Mouse (Mus musculus): ENCODE measurements around the gene Gm10999.
"Not testable (repeated sequence)": the region's sequence is repeated elsewhere in the genome, so short reads cannot be mapped to it uniquely, and the experiment has no call there.

Gene Gm10999

DNA sequence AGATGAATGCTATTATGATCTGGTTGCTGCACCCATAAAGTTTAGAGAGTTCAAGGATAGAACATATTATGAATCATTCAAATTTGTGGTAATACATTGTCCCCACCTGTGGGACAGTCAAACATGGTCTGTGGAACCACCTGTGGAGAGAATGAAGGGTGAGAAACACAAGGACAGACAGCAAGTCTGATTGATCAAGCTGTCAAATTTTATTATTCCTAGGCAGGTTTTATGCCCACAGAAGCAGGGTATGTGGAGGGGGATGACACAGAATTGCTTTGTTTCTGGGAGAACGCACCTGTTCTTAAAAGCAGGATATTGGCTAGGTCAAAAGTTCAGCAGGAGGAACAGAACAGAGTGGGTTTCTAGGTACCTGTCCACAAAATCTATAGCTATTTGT is at the start of gene Gm10999:
Gene Gm10999, minus strand, starts transcription at position 101 of the 400 bp plus-strand sequence.
- no peak for DNase-seq (ENCODE audit: low spot score in 2 of 2)

DNA sequence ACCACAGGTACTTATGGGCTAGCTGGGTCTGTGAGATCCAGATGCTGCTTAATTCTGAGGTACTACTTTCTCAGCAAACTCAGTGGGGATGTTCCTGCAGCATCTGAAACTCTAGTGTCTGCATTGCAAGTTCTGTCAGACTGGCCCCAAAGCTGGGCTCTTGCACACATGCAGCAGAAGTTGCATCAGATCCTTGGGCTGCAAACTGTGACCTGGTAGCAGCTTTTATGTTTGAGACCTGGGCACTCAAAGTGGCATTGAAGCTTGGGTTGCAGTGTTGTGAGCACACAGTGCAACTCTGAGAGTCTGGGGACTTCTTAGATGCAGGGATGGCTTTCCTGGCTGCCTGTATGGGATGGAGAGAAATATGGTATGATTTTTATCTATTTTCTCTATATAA is 2.0 kb upstream of the Gm10999 start:
- DNase-seq (ENCODE audit: low spot score in 2 of 2) = no peak

DNA sequence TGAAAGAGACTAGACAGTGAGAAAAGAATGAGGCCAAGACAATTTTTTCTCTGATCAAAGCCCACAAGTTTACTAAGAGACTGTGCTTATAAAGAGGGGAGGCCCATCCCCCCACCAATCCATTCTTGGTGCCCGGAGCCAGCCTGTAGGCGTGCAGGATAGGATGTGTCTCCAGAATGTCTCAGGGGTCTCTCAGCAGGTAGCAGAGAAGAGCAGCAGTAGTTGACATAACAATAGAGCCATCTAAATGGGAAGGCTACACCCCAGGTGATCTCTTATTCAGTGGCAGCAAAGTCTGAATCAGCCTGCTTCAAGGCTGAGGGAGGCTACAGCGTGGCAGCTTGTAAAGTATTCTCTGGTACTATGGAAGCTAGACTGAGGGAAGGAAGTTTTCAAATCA is 15.7 kb downstream of the Gm10999 start:
- not testable (repeated sequence) for DNase-seq (ENCODE audit: low spot score in 2 of 2)

Data from right cerebral cortex, postnatal 36 days (tissue).